Comparison of ENCODE assay signal across 14 mouse cellular contexts in the genomic region with DNA sequence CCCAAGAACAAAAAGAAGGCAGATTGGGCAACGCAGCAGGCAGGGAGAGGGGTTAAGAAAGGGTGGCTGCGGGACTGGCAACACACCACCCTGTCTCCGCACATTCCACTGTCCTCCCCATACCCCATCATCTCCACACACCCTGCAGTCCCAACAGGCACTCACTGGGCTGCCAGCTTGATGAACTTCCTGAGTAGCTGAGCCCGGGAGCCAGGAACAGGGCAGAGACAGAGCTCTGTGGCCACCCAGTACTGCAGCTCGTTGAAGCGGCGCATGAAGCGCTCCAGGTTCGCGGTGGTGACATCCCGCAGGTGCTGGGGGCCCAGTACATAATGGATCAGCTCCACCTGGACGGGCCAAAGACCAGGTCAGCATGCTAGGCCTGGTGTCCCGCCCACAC. TPM values are rescaled to one million over a fixed set of nuclear protein-coding genes. Genes with fewer than 3 reads are reported as not detected.
DNase-seq lines count a peak whose midpoint lies in the region; ATAC-seq lines count a peak whose summit lies in the region.
"Had no signal": no experiment of that assay in that cellular context is flagged by ENCODE, and none has a peak within 500 bp of the region (broad histone marks: within the 10 kb centered on the region; RNA-seq: fewer than 3 reads in every experiment).

No protein-coding gene starts in this region.

- H3K9ac ChIP-seq in heart, embryonic 15.5 days, result 0 out of 2 replicates have a peak overlapping the region, but pooled peaks have one; percentile 9
- no peak overlapping the region for H3K9ac ChIP-seq in midbrain, embryonic 13.5 days (replicated peaks)
- H3K9ac ChIP-seq in midbrain, embryonic 11.5 days (ENCODE audit: low read length), result no peak overlapping the region

- 77% methylated on average over 13 of the region's 13 CpGs for WGBS in heart, embryonic 15.5 days
- WGBS in midbrain, embryonic 13.5 days, result 94% methylated on average over 13 of the region's 13 CpGs
- 90% methylated on average over 13 of the region's 13 CpGs for WGBS in midbrain, embryonic 11.5 days
- WGBS in limb, embryonic 10.5 days, result 88% methylated on average over 13 of the region's 13 CpGs

- peak overlapping the region; percentile 20 for H3K4me3 ChIP-seq in heart, embryonic 15.5 days
- H3K4me3 ChIP-seq in midbrain, embryonic 13.5 days (replicated peaks), result no peak overlapping the region
- H3K4me3 ChIP-seq in midbrain, embryonic 11.5 days (ENCODE audit: low read depth, low read length), result no peak overlapping the region
- H3K4me3 ChIP-seq in limb, embryonic 10.5 days, result no peak overlapping the region
- H3K4me3 ChIP-seq: myocyte had no signal

- H3K27ac ChIP-seq in heart, embryonic 15.5 days, result peak overlapping the region; percentile 82
- peak overlapping the region; percentile 63; the same call in 1 of the 2 replicates for H3K27ac ChIP-seq in midbrain, embryonic 13.5 days
- no peak overlapping the region for H3K27ac ChIP-seq in midbrain, embryonic 11.5 days (ENCODE audit: low read depth, low read length)
- H3K27ac ChIP-seq in limb, embryonic 10.5 days, result peak overlapping the region; percentile 65

- no peak for ATAC-seq in heart, embryonic 15.5 days (replicated peaks; ENCODE audit: insufficient number of reproducible peaks, insufficient read depth, low FRiP score, low read depth)
- no peak for ATAC-seq in midbrain, embryonic 13.5 days
- no peak for ATAC-seq in midbrain, embryonic 11.5 days (ENCODE audit: low FRiP score)

- H3K27me3 ChIP-seq in heart, embryonic 15.5 days, result no peaks in the 10 kb centered on the region
- 0 out of 2 replicates have a peak, but pooled peaks cover 2% of the 10 kb centered on the region for H3K27me3 ChIP-seq in midbrain, embryonic 13.5 days
- no peaks in the 10 kb centered on the region for H3K27me3 ChIP-seq in midbrain, embryonic 11.5 days (ENCODE audit: control insufficient read depth, insufficient read depth, low read length)
- no peaks in the 10 kb centered on the region for H3K27me3 ChIP-seq in limb, embryonic 10.5 days (ENCODE audit: low read depth, poor library complexity, severe bottlenecking)

- H3K4me2 ChIP-seq in heart, embryonic 15.5 days, result peak overlapping the region; percentile 29
- H3K4me2 ChIP-seq in midbrain, embryonic 13.5 days (replicated peaks), result no peak overlapping the region
- H3K4me2 ChIP-seq in midbrain, embryonic 11.5 days, result no peak overlapping the region

- DNase-seq in heart, postnatal 4 days, result no peak
- no peak for DNase-seq in midbrain, embryonic 11.5 days (ENCODE audit: low spot score, missing footprints)
- no peak for DNase-seq in limb, embryonic 10.5 days (ENCODE audit: low spot score)
- DNase-seq in thymus, postnatal 36 days, result peak; percentile 70 to 71
- DNase-seq in right cerebral cortex, postnatal 4 days, result no peak
- DNase-seq: adrenal gland, postnatal 36 days; cerebellum, adult 8-10 months; left cerebral cortex, postnatal 4 days; lung, postnatal 4 days had no signal

- no peaks in the 10 kb centered on the region for H3K9me3 ChIP-seq in heart, embryonic 15.5 days (replicated peaks)
- H3K9me3 ChIP-seq in midbrain, embryonic 13.5 days, result no peaks in the 10 kb centered on the region
- H3K9me3 ChIP-seq in midbrain, embryonic 11.5 days (ENCODE audit: control insufficient read depth, low read length), result no peaks in the 10 kb centered on the region
- H3K9me3 ChIP-seq in limb, embryonic 10.5 days (replicated peaks), result no peaks in the 10 kb centered on the region

- peaks cover 4% of the 10 kb centered on the region; the same call in 1 of the 2 replicates for H3K36me3 ChIP-seq in heart, embryonic 15.5 days
- H3K36me3 ChIP-seq in midbrain, embryonic 13.5 days, result no peaks in the 10 kb centered on the region
- no peaks in the 10 kb centered on the region for H3K36me3 ChIP-seq in midbrain, embryonic 11.5 days (ENCODE audit: control insufficient read depth, insufficient read depth, low read length)
- no peaks in the 10 kb centered on the region for H3K36me3 ChIP-seq in limb, embryonic 10.5 days

- H3K4me1 ChIP-seq in heart, embryonic 15.5 days (replicated peaks), result peaks cover 70% of the 10 kb centered on the region
- H3K4me1 ChIP-seq in midbrain, embryonic 13.5 days (replicated peaks), result peaks cover 39% of the 10 kb centered on the region
- peaks cover 5% of the 10 kb centered on the region for H3K4me1 ChIP-seq in midbrain, embryonic 11.5 days (ENCODE audit: control insufficient read depth, insufficient read depth, low read length)
- peaks cover 34% of the 10 kb centered on the region for H3K4me1 ChIP-seq in limb, embryonic 10.5 days

RNA-seq across cellular contexts. Expression of a gene that starts 17.9 kb away (rescaled TPM):
- polyA plus RNA-seq in heart, embryonic 15.5 days (2015; fragmentation: Nextera tagmentation; extraction: Ambion mirVana), result 20.0 and 24.0 TPM in 2 replicates
- total RNA-seq in heart, postnatal 4 days (2021), result 10 to 100 TPM; 32.7 to 33.4 TPM
- 7.2 and 9.0 TPM in 2 replicates for polyA plus RNA-seq in midbrain, embryonic 13.5 days (2015; fragmentation: Nextera tagmentation; extraction: Ambion mirVana)
- 3.0 and 3.2 TPM in 2 replicates for polyA plus RNA-seq in midbrain, embryonic 11.5 days (2014; fragmentation: Nextera tagmentation; extraction: Ambion mirVana)
- 6.4 and 6.7 TPM in 2 replicates for polyA plus RNA-seq in limb, embryonic 10.5 days (2016; fragmentation: Nextera tagmentation; extraction: Ambion mirVana)

RNA-seq across cellular contexts. Expression of a gene that starts 18.7 kb away (rescaled TPM):
- polyA plus RNA-seq in heart, embryonic 15.5 days (2015; fragmentation: Nextera tagmentation; extraction: Ambion mirVana), result 0.86 and 3.5 TPM in 2 replicates
- total RNA-seq in heart, postnatal 4 days (2021), result 1 to 10 TPM; 3.5 to 4.6 TPM
- 0.17 and 0.31 TPM in 2 replicates for polyA plus RNA-seq in midbrain, embryonic 13.5 days (2015; fragmentation: Nextera tagmentation; extraction: Ambion mirVana)
- polyA plus RNA-seq in midbrain, embryonic 11.5 days (2014; fragmentation: Nextera tagmentation; extraction: Ambion mirVana), result 0.18 and 0.32 TPM in 2 replicates
- polyA plus RNA-seq in limb, embryonic 10.5 days (2016; fragmentation: Nextera tagmentation; extraction: Ambion mirVana), result 0.16 and 0.26 TPM in 2 replicates
- polyA plus RNA-seq: embryonic facial prominence, embryonic 11.5 days; intestine, embryonic 14.5 days had no signal

RNA-seq across cellular contexts. Expression of a gene that starts 28.5 kb away (rescaled TPM):
- polyA plus RNA-seq in heart, embryonic 15.5 days (2015; fragmentation: Nextera tagmentation; extraction: Ambion mirVana), result 64.3 and 76.8 TPM in 2 replicates
- total RNA-seq in heart, postnatal 4 days (2021), result 10 to 100 TPM; 58.7 to 59.2 TPM
- 48.0 and 59.8 TPM in 2 replicates for polyA plus RNA-seq in midbrain, embryonic 13.5 days (2015; fragmentation: Nextera tagmentation; extraction: Ambion mirVana)
- 32.6 and 33.6 TPM in 2 replicates for polyA plus RNA-seq in midbrain, embryonic 11.5 days (2014; fragmentation: Nextera tagmentation; extraction: Ambion mirVana)
- 17.0 and 23.5 TPM in 2 replicates for polyA plus RNA-seq in limb, embryonic 10.5 days (2016; fragmentation: Nextera tagmentation; extraction: Ambion mirVana)

RNA-seq across cellular contexts. Expression of a gene that starts 44.2 kb away (rescaled TPM):
- polyA plus RNA-seq in heart, embryonic 15.5 days (2015; fragmentation: Nextera tagmentation; extraction: Ambion mirVana), result 16.8 and 18.7 TPM in 2 replicates
- total RNA-seq in heart, postnatal 4 days (2021), result 10 to 100 TPM; 16.0 to 19.7 TPM
- 32.8 and 37.0 TPM in 2 replicates for polyA plus RNA-seq in midbrain, embryonic 13.5 days (2015; fragmentation: Nextera tagmentation; extraction: Ambion mirVana)
- 56.4 and 57.4 TPM in 2 replicates for polyA plus RNA-seq in midbrain, embryonic 11.5 days (2014; fragmentation: Nextera tagmentation; extraction: Ambion mirVana)
- 36.2 and 36.3 TPM in 2 replicates for polyA plus RNA-seq in limb, embryonic 10.5 days (2016; fragmentation: Nextera tagmentation; extraction: Ambion mirVana)

Comparison
In these comparisons a context has a peak if more than half of its experiments do, and no peak if none do; other contexts are left out.
1. DNase-seq: peak in thymus, postnatal 36 days (2 of 2); none in heart, postnatal 4 days (single experiment), midbrain, embryonic 11.5 days (single experiment), limb, embryonic 10.5 days (single experiment) and right cerebral cortex, postnatal 4 days (single experiment).